Mouse (Mus musculus) spleen, adult 2 months (tissue): ENCODE measurements around the gene Pip5kl1.

Source experiments
- CTCF ChIP-seq: fragments of 200-500 bp; IDR thresholded peaks from 2 replicates; pipeline ENCODE4 v1.5.1; 2011; ENCODE audit warnings: mild to moderate bottlenecking, inconsistent platforms; ENCODE audit not compliant: insufficient read depth, insufficient read length, insufficient replicate concordance; ENCODE audit errors: extremely low read depth
- POLR2A ChIP-seq: fragments of 200-500 bp; IDR thresholded peaks from 2 replicates; pipeline ENCODE4 v1.6.1; 2011; ENCODE audit warnings: low read depth, low read length, inconsistent platforms

- TF ChIP-seq CTCF (no peak), POLR2A (no peak)
These were observed 47.1 kb upstream of the Pip5kl1 start for GRCm38 (mm10) chr2:32527468-32527966.
